Mouse (Mus musculus) layer of hippocampus, adult 18-20 months (tissue): Measurements from ENCODE around the gene Tbc1d24. TPM values are rescaled to one million over a fixed set of nuclear protein-coding genes. Genes with fewer than 3 reads are reported as not detected.

Experiments
- DNase-seq, 2 experiments: peaks; one replicate each; pipeline ENCODE4 v3.0.0; 2022; ENCODE audit warnings: low spot score in 2 of 2
- total RNA-seq, 2 experiments: library from RNA; stranded (reverse); gene quantifications; 2 replicates each; pipeline ENCODE4 v1.2.3; 2021

Gene Tbc1d24
- total RNA-seq, 2 experiments from 2014 or later: 54.2 to 57.6 TPM

DNA sequence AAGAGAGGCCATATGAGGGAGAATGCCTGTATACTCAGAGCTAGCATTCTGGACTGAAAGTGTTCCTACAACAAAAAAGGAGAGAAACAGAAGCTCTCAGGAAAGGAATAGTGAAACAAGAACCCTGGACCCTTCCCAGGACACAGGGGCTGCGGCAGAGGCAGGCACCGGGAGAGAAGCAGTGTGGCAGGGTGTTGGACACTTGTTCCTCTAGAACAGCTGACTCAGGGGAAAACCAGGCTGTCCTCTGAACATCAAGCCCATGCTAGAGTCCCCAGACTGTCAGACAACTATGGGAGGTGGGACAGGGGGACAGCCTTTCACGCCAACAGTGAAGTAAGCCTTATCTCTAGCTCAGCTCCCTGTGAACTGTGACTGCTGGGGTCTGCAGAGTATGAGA is 5.2 kb upstream of the Tbc1d24 start:
- no peak for DNase-seq

DNA sequence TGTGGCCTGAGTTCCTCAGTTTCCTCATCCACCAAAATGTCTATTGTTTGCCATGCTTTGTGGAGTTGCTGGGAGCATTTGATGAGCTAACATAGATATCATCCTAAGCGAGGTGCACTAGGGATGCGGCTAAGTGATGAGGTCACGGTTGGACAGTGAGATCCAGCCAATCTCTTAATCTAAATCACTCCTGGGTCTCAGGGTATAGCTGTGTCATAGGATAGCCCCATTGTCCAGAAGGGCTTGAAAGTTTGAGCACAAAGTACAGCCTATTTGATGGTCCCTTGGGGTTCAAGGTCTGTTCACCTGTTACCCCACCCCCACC is 4.5 kb upstream of the Tbc1d24 start:
- DNase-seq: no peak

DNA sequence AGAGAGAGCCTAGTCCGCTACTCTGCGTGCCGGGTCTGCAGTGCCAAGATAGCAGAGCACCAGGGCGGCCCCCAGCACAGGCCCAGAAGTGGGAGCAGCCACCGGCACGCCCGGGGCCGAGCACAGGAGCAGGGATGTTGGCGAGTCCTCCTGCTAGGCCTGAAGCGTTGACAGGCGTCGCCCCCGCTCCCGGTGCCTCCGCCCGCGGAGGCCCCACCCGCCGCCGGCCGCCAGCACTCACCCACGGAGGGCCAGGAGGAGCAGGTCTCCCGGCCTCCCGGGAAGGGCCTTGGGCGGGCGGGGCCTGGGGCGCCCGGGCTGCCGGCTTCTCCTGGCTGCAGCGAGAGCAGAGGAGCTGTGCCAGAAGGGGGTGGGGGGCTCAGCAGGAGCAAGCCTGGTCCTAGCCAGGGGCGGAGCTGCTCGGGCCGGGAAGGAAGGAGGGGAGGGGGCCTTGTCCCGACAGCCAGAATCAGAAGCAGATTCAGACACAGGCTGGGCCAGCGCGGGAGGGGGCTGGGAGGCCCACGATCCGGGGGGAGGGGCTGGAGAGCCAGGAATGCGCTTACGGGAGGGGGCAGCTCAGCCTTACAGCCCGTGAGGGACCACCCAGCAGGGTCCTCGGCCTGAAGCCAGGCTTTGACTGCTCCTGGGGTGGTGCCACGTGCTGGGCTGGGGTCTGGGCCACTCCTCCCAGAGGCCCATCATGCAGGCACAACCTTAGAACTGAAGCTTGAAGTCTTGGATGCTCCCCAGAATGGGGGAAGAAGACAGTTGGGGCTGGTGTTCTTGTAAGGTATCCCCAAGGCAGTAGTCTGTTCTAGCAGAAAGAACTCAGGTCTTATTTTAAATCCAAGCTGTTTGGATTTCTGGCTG is 3.9 kb upstream of the Tbc1d24 start, which contains the start of gene Ntn3:
Ntn3 (minus strand) TSS at position 489 of the 873 bp plus-strand sequence.
- DNase-seq: no peak

DNA sequence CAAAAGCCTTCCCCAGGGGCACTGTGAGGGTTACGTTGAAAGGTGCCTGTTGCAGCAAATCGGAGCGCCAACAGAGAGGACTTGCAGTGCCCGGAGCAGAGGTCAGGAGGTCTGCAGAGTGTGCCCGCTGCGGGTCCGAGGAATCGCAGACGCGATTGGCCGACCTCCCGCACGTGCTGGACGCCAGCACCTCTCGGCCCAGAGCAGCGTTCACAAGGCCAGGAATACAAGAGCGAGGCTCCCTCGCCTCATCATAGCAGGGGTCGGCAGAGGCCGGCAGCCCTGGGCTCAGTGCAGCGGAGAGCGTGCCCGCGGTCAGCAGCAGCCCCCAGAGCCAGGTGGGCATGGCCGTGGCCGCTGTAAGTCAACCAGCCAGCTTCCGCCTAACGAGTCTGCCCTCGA is 3.3 kb upstream of the Tbc1d24 start:
- no peak for DNase-seq

DNA sequence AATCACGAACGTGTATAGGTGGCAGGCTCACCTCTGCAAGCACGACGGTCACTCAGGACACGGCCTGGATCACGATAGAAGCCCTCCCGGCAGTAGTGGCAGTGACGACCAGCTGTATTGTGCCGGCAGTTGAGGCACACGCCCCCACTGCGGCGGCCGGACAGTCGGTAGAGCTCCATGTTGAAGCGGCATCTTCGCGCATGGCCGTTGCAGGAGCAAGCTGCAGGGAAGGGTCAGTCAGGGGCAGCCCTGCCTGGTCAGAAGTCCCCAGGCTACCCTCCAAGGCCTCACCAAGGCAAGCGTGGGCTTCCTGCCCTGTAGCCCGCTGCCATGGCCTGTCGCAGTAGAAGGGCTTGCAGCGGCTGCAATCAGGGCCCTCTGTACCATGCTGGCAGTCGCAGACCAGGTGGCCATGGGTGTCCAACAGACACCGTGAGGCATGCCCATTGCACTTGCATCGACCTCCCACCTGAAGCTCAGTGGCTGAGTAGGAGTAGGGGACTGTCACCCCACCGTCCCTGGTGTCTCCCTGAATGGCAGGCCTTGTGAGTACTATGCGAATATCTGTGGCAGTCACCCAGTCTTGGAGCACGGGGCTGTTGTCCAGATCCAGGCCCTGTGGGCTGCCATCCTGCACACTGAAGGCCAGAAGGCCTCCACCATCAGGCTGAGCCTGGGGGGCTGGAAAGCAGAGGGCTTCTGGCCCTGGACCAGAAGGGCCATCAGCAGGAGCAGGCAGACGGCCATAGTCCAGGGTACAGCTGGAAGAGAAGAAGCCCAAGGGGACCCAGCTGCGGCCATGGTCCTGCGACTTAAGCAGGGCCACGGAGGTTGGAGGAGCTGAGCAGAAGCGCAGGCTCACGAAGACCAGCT is 2.6 kb upstream of the Tbc1d24 start:
- DNase-seq: no peak

DNA sequence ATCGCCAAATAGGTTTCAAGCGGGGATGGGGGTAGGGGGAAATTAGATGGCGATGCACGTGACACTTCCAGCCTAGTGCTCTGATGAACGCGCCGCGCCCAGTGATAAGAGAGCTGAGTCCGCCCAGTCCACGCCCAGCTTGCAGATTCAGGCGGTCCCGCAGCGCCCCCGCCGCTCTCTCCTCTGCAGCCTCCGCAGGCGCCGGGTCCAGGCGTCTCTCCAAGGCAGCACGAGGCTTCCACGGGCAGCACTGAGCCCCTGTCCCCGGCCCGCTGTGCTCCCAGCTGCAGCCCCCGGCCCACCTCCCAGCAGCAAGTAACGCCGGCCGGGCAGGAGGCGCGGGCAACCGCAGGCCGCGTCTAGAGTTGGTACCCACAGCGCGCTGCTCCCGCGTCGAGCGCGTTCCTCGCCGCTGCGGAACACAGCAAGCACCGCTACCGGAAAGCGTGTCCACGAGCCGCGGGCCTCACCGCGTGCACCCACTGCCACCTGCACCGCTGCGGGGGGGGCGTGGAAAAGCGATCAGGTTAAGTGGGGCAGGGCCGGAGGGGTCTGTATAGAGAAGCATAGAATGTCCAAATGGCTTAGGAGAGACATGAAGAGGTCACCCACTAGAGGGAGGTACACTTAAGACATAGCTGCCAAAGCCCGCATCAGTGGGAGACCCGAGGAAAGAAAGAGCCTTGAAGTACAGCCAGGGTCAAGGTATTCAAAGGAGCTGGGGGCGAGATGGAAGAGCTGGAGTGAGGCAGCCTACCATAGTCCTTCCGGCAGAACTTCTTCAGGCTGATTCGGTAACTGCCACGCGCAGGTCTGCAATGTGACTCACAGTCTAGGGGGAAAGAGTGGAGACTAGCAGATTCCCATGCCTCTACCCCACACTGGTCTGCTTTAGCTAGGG is 1.3 kb upstream of the Tbc1d24 start:
- peak; percentile 81 to 82 for DNase-seq

DNA sequence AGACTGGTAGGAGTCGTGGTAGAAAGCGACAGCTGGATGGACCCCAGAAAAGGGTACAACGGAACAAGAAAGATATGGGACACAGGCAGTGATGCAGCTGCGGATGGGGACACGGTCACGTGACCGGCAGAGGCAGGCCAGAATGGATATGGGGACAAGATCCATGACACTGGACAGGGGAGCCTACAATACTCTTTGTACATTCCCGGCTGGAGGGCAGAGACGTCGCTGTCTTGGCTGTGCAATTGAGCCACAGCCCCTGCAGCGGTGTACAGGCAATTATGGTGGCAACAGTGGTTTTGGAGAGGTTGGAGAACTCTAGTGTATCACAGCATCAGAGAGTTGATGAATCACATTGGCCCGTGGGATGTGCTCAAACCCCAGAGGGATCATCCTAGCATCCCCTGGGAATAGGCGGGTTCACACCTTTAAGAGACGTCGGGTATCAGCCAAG is 573 bp upstream of the Tbc1d24 start:
- DNase-seq: no peak

DNA sequence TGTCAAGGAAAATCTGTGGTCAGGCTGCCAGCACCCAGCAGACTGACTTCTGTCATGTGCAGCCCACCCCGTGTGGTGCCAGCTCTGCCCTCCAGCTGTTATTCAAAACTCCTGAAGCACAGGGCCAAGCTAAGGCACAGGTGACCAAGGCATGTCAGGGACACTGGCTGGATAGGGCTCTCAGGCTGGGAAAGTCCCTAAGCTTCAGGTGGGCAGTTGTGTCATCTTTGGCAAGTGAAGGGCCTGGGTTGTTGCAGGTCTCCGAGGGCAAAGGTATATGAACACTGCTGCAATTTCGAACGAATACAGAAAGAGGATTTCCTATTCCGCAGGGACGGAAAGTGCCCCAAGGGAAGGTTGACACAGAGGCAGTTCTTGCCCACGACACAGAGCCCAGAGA is 516 bp downstream of the Tbc1d24 start:
- no peak for DNase-seq

DNA sequence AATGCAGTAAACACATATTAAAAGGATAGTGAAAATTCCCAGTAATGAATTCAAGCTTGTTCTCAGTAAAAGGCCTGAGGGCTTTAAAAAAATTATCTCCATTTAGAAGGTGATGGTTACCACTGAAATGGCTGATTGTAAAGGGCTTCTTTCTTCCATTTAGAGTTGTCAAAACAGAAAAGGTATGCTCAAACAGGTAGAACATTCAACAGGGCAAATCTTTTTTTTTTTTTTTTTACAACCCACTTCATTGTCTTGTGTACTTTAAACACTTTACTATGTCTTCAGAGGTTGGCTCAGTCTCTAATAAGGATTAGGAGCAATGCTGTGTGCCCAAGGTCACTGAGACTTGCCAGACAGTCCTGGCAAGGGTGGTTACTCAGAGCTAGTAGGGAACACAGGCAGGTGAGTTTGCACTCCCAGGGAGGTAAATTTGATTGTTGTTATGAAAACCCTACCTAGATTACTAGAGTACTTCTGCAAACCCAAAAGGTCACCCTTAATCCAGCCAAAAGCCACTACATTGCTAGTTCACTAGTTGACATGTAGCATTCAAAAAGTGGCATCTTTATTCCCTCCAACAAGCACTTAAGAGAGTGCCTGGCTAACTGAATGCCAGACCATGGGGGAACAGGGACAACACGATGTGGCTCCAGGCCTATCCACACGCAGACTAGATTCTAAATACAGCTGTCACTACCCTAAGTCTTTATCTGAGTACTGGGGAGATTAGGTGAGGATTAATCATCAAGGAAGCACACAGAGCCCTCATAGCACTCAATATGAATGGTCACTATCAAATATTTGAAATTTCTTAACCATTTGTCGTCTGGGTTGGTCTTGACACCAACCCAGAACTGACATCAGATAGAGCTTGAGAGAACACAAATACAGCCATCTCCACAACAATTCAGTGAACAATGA is 1.5 kb downstream of the Tbc1d24 start:
- no peak for DNase-seq

DNA sequence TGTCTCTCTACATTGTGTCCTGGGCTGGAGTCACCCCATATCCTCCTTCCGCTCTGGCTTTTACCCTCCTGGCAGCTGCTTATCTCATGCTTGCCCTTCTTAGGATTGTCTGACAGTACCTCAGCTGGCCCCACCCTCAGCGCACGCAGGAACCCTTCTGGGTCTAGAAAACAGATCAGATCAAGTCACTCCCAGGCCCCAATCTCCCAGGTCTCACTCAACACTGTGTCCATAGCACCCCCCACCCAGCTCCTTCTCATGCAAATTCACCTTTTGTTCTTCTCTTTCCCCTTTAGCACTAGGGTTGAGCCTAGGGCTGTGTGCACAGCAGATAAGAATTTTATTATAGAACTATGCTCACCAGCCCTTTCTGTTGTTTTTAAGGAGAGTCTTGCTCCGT is 2.3 kb downstream of the Tbc1d24 start:
- no peak for DNase-seq

DNA sequence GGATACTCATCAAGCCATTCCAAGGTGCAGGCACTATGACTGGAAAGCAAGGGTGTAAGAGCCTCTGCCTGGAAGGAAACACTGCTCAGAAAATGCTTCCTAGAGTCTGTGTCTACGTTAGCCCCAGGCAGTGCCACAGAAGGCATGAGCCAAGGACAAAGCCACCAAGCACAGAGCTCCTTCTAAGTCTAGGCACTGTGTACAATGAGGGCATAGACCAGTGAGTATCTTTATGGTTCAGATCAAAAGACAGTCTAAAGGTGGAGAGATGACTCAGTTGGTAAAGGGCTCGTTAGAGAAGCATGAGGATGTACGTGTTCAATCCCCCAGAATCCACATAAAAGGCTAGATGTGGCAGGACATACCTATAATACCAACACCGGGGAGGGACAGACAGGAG is 4.3 kb downstream of the Tbc1d24 start:
- DNase-seq: no peak

DNA sequence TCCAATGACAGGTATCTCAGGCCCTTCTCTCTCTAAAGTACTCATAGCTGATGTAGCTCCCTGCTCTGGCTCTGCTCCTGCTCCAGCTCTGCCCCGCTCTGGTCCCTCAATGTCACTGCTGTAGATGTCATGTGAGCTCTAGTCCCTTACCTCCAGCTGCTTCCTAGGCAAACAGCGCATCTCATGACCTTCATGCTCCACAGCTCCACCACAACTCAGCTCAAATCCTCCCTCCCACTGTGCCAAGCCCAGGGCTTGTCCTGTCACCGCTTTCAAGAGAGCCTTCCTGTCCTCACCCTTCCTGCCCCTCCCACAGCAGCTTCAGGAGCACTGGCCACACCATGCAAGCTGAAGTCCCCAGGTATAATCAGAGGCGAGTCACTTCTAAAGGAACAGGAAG is 5.6 kb downstream of the Tbc1d24 start:
- no peak for DNase-seq

DNA sequence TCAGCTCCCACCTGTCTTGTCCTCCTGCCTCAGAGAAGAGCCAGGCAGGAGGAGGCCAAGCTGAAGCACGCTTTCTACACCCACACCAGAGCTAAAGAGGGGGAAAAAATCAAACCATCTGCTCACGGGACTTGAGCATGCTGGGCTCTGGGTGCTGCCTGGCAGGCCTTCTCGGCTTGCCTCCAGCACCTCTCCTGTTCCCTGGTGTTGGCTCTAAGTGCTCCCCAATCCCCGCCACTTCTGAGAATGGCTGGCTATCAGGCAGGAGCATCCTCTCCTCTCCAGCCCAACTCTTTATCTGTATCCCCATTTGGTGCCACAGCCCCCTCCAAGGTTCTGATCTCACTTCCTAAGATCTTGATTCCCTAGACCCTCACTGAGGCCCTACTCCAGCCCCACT is 6.1 kb downstream of the Tbc1d24 start:
- peak; percentile 75 to 82 for DNase-seq

DNA sequence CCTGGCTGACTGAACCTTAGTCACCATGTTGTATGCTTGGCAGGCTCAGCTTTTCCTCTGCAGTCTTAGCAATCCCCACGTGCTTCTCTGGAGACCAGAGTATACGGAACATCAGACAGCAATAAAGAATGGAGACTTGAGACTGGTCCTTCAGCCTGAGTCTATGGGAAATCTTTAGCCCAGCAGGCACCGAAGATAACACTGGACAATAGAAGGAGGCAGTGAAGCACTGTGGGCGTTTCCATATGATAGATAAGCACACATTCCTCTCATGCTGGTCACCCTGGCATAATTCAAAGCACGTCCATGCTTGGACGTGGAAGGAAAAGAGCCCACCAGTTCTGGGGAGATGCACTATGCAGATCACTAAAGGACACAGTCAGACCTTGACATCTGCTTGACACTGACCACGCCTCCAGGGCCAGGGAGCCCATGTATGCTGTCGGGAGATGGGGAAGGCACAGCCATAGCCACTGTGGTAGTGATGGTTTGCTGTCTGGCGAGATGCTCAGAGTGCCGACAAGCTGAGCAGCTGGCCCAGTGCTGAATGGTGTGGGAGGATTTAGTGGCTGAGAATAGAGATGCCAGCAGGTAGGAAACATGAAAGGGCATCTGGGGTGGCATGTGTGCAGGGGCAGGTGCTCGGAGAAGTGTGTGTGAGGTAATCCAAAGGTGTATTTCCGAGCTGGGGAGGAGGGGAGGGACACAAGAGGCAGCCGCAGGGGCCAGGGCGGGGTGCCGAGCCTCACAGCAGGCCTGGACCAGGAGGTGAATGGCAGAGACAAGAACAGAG is 8.1 kb downstream of the Tbc1d24 start:
- DNase-seq: peak in 1 of 2 experiments; percentile 47

DNA sequence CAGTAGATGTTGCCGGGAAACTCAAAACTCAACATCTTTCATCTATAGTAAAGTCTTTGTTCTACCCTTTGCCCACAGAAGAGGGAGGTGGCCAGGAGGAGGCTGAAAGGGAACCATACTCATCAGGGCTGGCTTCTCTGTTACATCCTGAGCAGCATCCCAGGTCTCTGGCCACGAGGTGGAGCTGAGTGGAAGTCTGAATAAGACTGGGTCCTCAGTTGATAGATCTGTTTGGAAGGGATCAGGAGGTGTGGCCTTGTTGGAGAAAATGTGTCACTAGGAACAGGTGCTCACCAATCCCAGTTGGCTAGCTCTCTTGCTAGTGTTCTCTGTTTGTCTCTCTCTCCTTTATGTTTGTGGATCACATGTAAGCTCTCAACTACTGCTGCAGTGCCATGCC is 10.0 kb downstream of the Tbc1d24 start:
- DNase-seq: no peak

DNA sequence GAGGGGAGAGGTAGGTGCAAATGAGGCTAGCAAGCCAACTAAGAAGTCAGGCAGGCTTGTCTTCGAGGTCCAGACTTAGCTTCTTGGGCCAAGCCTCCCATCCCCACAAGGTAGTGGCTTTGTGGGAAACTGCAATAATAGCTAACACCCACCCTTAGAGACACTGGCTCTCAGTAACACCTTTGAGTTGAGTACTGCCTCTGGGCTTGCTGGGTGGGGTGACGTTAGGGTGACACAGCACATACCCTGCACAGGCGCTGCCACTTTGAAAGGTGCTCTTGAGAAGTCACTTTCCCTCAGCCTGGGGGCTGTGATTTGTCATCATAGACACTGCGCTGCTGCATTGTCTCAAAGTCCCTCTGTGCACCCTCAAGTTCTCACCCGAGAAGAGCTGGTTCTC is 11.6 kb downstream of the Tbc1d24 start:
- no peak for DNase-seq

DNA sequence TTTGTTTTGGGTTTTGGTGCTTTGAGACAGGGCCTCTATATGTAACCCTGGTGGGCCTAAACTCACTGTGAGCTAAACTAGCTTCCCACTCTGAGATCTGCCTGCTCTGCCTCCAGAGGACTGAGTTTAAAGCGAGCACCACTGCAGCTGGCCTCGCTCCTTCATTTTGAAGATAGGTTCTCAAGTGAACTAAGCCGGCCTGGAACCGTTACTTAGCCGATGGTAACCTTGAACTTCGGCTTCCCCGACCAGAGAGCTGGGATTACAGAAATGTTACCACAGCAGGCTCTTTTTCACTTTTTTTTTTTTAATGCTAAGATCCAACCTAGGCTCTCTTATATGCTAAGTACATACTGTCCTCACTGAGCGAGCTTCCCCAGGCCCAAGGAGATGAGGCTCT is 12.1 kb downstream of the Tbc1d24 start:
- no peak for DNase-seq

DNA sequence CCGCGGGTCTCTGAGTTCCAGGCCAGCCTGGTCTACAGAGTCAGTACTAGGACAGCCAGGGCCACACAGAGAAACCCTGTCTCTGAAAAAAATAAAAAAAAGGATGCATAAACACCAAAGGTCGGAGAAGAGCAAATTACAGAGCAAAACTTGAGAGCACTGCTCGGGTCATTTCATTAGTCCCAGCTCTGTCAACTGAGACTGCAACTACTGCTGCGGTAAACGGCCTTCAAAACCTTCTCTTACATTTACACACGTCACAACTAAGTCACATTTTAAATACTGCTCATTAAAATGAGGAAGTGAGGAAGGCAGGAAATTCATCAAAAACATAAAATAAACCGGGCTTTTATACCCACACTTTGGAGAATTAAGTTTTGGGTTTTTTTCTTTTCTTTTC is 12.5 kb downstream of the Tbc1d24 start:
- DNase-seq: no peak

DNA sequence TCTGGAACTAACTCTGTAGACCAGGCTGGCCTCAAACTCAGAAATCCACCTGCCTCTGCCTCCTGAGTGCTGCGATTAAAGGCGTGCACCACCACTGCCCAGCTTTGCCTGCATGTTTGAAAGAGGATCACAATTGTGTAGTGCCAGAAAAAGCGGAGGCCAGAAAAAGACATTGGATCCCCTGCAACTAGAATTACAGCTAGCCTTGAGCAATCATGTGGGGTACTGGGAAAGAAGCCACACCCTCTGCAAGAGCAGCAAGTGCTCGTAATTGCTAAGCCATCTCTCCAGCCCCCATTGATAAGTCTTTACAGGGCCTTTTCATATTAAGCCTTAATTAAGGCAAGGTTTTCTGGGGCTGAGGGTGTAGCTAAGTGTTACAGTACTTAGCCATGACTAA is 13.9 kb downstream of the Tbc1d24 start:
- DNase-seq: no peak
